In the genomic region with DNA sequence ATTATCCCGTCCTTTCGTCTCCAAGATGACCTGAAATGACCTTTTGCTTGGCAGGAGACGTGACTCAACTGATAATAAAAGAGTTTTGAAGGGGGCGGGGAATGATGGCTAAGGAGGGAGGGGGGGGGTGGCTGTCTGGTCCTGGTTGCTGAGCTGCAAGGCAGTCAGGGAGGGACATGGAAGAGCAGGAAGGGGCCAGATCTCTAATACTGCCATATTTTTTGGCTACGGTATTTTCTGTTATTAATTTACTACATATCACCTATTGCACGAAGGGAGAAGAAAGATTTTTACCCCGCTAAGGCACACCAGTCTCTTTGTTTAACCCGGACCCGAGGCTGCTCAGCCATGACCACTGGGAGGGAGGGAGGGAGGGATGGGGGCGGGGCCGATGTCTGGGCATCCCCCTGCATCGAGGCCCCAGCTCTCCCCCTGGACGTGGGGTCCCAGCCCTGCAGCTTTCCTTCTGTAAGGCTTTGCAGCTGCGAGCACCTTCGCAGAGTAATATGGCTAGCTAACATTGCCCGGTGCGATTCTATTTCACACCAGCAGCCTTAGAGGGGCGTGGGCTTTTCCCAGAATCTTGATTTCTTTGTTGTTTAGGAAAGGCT, we compare ENCODE assay signal across 8 mouse cellular contexts.
A peak's percentile ranks its signal among the peaks of the same experiment; 100 is the strongest.
DNase-seq lines count a peak whose midpoint lies in the region; ATAC-seq lines count a peak whose summit lies in the region.

No protein-coding gene starts in this region.

- no peaks in the 10 kb centered on the region for H3K36me3 ChIP-seq in limb, embryonic 13.5 days
- H3K36me3 ChIP-seq in neural tube, embryonic 14.5 days (ENCODE audit: control insufficient read depth, insufficient read depth, low read length) = no peaks in the 10 kb centered on the region

- ATAC-seq in limb, embryonic 13.5 days (ENCODE audit: low FRiP score, low read depth) = peak; percentile 94
- ATAC-seq in neural tube, embryonic 14.5 days (ENCODE audit: low read depth) = peak; percentile 95

- no peaks in the 10 kb centered on the region for H3K27me3 ChIP-seq in limb, embryonic 13.5 days
- H3K27me3 ChIP-seq in neural tube, embryonic 14.5 days (ENCODE audit: control insufficient read depth, insufficient read depth, low read length) = no peaks in the 10 kb centered on the region

- H3K4me2 ChIP-seq in limb, embryonic 13.5 days (replicated peaks) = peak overlapping the region; percentile 71
- H3K4me2 ChIP-seq in neural tube, embryonic 14.5 days (ENCODE audit: low read depth, low read length) = peak overlapping the region; percentile 45

- peaks cover 15% of the 10 kb centered on the region for H3K4me1 ChIP-seq in limb, embryonic 13.5 days
- H3K4me1 ChIP-seq in neural tube, embryonic 14.5 days (ENCODE audit: control insufficient read depth, insufficient read depth, low read length) = peaks cover 12% of the 10 kb centered on the region

- peak overlapping the region; percentile 37 for H3K4me3 ChIP-seq in limb, embryonic 13.5 days
- H3K4me3 ChIP-seq in neural tube, embryonic 14.5 days (ENCODE audit: low read depth, low read length) = peak overlapping the region; percentile 30

- H3K27ac ChIP-seq in limb, embryonic 13.5 days = peak overlapping the region; percentile 89
- H3K27ac ChIP-seq in neural tube, embryonic 14.5 days (ENCODE audit: low read depth, low read length) = peak overlapping the region; percentile 93

- under 1% methylated on average over 18 of the region's 18 CpGs for WGBS in limb, embryonic 13.5 days
- WGBS in neural tube, embryonic 14.5 days = 1% methylated on average over 18 of the region's 18 CpGs

- peak; percentile 28 to 49 for DNase-seq in gastrocnemius, postnatal 4 days (ENCODE audit: low spot score in 2 of 2)
- DNase-seq in gastrocnemius, adult 8-10 months (ENCODE audit: low spot score in 2 of 2) = no peak
- DNase-seq in brain, adult 2 months (ENCODE audit: low read depth, low spot score) = peak; percentile 38
- DNase-seq in forelimb bud, embryonic 11.5 days (ENCODE audit: low read depth, low spot score) = peak; percentile 85
- no peak for DNase-seq in cerebellum, adult 8-10 months
- DNase-seq in cerebellum, adult 9-10 months = no peak

- no peaks in the 10 kb centered on the region for H3K9me3 ChIP-seq in limb, embryonic 13.5 days
- no peaks in the 10 kb centered on the region for H3K9me3 ChIP-seq in neural tube, embryonic 14.5 days (ENCODE audit: control insufficient read depth, low read length)

- H3K9ac ChIP-seq in limb, embryonic 13.5 days = peak overlapping the region; percentile 63
- H3K9ac ChIP-seq in neural tube, embryonic 14.5 days (replicated peaks; ENCODE audit: low read depth, low read length) = peak overlapping the region; percentile 37

Comparison
In these comparisons a context has a peak if more than half of its experiments do, and no peak if none do; other contexts are left out.
1. DNase-seq: peak in gastrocnemius, postnatal 4 days (2 of 2), brain, adult 2 months (single experiment) and forelimb bud, embryonic 11.5 days (single experiment); none in gastrocnemius, adult 8-10 months (0 of 2), cerebellum, adult 8-10 months (single experiment) and cerebellum, adult 9-10 months (single experiment).